Mouse (Mus musculus): ENCODE measurements around the gene Ift122.
"Not testable (repeated sequence)": the region's sequence is repeated elsewhere in the genome, so short reads cannot be mapped to it uniquely, and the experiment has no call there.

Ift122 gene

DNA sequence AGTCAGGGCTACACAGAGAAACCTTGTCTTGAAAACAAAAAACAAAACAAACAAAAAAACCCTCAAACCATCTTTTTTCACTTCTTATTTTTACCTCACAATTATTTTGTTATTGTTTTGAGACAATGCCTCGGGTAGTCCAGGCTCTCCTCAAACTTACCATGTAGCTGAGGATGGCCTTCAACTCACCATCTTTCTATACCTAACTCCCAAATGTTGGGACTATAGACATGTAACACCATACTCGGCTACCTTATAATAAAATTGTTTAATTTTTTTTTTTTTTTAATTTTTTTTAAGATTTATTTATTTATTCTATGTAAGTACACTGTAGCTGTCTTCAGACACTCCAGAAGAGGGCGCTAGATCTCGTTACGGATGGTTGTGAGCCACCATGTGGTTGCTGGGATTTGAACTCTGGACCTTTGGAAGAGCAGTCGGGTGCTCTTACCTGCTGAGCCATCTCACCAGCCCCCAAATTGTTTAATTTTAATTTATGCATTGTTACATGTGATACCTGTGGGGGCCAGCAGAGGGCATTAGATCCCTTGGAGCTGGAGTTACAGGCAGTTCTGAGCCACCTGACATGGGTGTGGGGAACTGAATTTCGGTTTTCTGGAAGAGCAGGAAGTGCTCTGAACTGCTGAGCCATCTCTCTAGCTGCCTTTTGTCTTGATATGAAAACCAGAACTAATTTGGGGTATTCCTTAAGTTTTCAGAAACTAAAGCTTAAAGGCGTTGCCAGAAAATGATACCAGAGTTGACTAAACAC, 6.4 kb upstream of the Ift122 start:
- peak; percentile 88 for DNase-seq (ENCODE audit: low read depth)

DNA sequence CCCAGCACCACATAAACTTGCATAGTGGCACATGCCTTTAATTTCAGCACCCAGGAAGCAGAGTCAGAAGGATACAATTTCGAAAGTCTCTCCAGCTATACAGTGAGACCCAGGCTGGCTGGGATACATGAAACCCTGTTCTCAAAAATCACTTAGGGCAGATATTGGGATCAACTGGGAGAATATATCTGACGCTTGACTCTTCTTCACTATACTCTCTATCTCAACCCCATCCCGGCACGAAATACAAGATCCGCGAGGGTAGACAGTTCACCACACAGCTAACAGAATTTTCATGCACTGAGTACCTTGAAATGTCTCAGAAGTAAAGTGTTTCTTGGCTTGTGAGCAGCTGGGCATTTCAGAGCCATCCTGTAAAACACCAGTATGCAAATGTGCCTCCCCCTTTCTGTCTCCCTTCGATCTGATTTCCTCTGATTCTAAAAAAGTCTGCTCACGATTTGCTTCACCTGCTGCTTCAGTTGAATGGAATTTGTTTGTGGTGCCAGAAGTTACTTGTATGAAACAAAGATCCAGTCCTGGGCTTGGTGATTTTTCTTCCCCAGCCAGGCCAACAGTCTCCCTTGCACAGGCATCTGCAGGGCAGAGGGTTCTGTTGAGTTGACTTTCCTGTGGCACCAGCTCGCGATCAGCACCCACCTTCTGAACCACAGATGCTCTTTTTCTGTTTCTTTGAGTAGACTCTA, 4.5 kb upstream of the Ift122 start:
- no peak for DNase-seq (ENCODE audit: low read depth)

DNA sequence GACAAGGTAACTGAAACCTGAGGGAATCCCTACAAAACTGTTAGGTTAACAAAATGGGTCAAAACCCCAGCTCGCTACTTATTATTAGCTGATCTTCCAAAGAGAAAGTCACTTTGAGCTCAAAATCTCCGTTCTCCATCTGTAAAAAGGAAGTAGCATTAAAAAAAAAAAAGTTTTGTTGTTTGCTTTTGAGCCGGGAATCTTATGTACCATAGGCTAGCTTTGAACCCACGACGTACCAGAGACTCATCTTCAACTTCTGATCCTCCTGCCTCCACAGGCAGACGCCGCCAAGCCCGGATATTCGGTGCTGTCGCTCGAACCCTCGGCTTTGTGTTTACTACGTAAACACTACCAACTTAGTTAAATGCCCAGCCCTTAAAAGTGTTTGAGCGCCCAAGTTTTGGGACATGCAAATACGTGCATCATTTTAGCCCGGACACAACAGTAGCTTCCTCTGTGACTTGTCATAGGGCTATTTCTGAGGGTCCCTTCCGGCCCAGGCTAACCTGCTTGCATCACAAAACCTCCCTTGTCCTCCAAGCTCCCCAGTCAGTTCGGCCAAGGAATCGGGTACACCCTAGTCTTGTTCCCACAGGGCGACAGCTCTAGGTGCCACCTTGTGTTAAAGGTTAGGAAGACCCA, 702 bp upstream of the Ift122 start:
- no peak for DNase-seq (ENCODE audit: low read depth)

DNA sequence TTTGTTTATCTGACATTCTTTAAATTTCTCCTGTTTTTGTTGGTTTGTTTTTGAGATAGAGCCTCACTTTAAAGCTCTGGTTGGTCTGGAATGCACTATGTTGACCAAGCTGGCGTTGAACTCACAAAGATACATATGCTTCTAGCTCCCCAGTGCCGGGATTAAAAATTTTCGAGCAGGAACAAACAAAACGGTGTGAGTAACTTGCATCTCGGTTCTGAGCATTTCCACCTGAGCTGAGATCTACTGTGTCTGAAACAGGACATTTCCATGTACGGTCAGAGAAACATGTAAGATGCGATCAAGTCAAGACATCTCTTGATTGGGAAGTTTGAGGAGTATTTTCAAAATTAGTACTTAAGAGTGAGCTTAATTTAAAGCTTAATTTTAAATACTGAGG, 715 bp downstream of the Ift122 start:
- peak; percentile 47 for DNase-seq (ENCODE audit: low read depth)

GRCm38 (mm10) chr6:115854432-115854831, 1.2 kb downstream of the Ift122 start:
- peak; percentile 56 for DNase-seq (ENCODE audit: low read depth)

DNA sequence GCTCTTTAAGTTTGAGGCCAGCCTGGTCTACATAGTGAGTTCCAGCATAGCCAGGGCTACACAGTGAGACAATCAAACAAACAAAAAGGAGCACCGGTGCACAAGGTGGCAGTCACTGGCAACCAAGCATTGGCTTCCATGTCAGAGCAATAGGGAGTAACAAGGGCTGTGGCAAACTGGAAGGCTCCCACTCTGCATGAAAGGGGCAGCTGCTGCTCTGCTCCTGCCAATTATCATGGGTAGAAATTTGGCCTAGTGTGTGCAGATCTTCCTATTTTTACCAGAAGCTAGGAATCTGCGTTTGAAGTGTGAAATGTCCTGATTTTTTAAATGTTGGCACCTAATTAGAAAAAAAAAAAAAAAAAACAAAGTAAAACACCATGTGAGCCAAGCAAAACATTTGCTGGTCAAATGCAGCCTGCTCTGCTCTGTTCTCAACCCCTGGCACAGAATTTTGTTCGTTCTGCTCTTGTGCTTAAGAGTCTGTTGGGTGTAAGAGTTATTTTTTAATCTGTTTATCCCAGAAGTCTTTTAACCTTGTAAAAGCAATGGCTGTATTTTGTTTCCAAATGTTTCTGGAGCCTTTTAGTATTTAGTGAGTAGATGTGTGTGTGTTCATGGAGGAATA, 2.6 kb downstream of the Ift122 start:
- DNase-seq (ENCODE audit: low read depth): no peak

DNA sequence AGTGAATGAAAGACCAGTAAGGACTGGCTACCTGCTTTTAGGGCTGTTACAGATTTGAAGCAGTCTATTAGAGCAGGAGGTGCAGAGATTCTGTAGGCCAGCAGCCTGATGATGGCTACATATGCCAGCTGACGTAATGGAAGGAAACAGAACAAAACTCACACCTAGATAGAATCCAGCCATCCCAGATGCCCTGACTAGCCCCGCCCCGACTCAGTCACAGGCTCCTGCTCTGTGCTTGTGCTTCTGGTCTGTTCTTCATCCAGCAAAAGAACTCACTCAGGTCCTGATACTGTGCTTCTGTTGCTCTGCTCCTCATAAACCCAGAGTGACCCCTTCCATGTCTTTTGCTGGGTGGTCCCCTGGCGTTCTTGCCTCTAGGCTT, 3.1 kb downstream of the Ift122 start:
- no peak for DNase-seq (ENCODE audit: low read depth)

DNA sequence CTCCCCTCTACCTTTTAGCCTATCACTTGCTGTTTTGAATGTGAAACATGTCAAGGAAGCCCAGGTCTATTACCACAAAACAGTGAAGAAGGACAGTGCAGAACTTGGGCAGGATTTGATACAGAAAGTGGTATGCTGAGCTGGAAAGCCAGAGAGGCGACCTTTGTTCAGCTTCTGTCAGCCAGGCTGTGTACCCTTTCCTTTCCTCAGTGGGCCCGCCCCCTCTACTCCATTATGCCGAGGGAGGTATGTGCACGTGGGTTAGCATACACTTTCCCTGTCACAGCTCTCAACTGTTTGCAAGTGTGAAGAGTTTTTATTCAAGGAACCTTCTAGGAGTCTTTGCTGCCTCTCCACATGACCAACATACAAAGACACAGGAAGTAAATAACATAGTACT, 6.0 kb downstream of the Ift122 start:
- no peak for DNase-seq (ENCODE audit: low read depth)

GRCm38 (mm10) chr6:115860027-115860556, 6.8 kb downstream of the Ift122 start:
- no peak for DNase-seq (ENCODE audit: low read depth)

- no peak for DNase-seq (ENCODE audit: low read depth)
These were observed 10.1 kb downstream of the Ift122 start for GRCm38 (mm10) chr6:115863340-115863841.

- no peak for DNase-seq (ENCODE audit: low read depth)
These were observed 12.0 kb downstream of the Ift122 start for GRCm38 (mm10) chr6:115865246-115865645.

- DNase-seq (ENCODE audit: low read depth): not testable (repeated sequence)
These were observed 13.9 kb downstream of the Ift122 start for GRCm38 (mm10) chr6:115867157-115867556.

GRCm38 (mm10) chr6:115871318-115871717, 18.0 kb downstream of the Ift122 start:
- not testable (repeated sequence) for DNase-seq (ENCODE audit: low read depth)

DNA sequence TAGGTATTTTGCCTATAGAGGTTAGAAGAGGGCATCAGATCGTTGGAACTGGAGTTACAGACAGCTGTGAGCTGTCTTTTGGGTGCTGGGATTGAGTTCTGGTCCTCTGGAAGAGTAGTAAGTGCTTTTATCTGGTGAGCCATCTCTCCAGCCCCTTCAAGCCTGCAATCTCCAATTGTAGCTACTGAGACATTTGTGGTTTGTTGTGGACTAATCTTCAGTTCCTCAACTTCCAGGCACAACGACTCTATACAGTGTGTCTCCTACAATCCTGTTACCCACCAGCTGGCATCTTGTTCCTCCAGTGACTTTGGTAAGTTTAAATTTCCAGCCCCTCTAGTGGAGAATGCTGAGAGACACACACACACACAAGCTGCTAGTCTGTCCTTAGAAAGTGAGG, 24.0 kb downstream of the Ift122 start:
- DNase-seq (ENCODE audit: low read depth): peak; percentile 55

GRCm38 (mm10) chr6:115878694-115879093, 25.4 kb downstream of the Ift122 start:
- no peak for DNase-seq (ENCODE audit: low read depth)

GRCm38 (mm10) chr6:115879736-115880135, 26.5 kb downstream of the Ift122 start:
- no peak for DNase-seq (ENCODE audit: low read depth)

DNA sequence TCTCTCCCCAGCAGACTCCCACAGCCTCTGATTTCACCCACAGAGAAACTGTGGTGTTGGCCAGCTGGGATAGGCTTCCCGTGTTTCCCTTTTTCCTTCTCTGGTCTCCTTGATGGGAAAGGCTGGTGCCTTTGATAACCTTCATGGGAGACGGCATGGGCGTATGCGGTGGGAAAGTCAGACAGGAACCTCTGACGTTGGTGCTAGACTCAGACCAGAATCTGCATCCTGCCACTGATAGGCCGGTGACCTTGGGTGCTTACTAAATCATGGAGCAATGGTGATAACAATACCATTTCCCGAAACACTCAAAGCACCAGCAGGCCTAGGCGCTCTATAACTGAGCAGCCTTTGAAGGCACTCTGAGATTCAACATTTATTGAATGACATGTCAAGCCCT, 27.5 kb downstream of the Ift122 start:
- peak; percentile 17 for DNase-seq (ENCODE audit: low read depth)

- no peak for DNase-seq (ENCODE audit: low read depth)
These were observed 30.7 kb downstream of the Ift122 start for GRCm38 (mm10) chr6:115884018-115884417.

DNA sequence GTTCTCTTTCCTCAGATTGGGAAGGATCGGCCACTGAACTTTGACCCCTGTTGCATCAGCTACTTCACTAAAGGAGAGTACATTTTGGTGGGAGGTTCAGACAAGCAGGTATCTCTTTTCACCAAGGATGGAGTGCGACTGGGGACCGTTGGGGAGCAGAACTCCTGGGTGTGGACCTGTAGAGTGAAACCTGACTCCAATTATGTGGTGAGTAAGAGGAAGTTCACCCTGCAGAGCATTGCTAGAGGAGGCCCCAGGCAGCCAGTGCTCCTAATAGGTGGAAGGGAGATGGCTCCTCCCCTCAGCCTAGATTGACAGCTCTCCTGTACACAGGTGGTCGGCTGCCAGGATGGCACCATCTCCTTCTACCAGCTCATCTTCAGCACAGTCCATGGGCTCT, 33.6 kb downstream of the Ift122 start:
- peak; percentile 89 for DNase-seq (ENCODE audit: low read depth)

GRCm38 (mm10) chr6:115888296-115888695, 35.0 kb downstream of the Ift122 start:
- DNase-seq (ENCODE audit: low read depth): peak; percentile 71

DNA sequence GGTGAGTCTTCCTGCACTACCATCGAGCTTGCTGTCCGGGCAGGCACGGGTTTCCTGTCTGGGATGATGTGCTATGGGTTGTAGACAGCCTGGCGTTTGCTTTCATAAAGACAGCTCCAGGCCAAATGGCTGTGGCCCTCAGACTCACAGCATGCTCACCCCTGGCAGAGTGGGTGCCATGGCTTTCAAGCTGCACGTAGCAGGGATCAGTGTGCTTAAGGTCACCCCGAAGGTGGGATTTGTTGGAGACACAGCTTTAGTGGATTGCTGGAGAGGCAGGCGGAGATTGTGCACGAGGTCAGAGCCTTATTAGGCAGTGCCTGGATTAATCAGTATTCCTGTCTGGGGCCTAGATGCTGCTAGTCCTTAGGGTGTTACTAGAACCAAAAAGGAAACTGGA, 37.3 kb downstream of the Ift122 start:
- DNase-seq (ENCODE audit: low read depth): no peak

DNA sequence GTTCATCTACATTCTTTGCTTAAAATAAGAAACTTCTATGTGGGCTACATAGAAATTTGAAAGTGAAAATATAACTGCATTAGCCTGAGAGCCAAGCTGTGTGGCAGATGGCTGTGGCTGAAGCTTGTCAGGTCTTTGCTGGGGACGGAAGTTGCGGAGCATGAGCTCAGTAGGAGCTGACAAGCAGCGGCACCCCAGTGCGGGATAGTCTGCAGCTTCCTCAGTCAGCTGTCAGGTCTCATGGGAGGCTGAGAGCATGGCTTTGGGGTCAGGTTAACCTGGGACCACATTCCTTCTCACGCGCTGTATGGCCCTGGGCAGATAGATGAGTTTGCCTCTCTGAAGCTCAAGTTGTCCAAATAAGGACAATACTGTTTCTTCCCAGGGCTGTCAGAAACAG, 37.8 kb downstream of the Ift122 start:
- no peak for DNase-seq (ENCODE audit: low read depth)

Measured in 416B (cell line).